Mouse (Mus musculus): ENCODE measurements around the gene Lhx6.

DNA sequence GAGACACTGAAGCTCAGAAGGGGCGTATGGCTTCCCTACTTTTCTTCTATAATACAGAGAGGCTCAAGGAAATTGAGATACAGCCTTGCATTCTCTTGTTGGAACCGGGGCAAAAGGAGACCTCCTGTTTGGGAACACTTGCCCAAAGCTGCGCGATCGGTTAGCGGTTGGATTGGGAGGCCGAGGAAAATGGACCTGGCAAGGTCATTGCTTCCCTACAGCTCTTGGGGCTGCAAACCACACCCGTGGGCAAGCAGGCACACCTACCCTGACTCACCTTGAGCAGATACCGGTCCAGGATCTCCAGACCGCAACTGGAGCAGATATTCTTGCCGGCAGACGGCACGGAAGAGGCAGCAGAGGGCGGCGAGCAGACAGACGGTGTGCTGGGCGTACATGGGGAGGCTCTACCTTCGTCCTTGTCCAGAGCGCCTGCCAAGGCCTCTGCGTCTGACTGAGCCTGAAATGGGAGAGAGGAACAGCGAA is 2.1 kb downstream of the Lhx6 start:
- TF ChIP-seq POLR2A (IDR thresholded peaks at IDR 0.05; ENCODE audit: low read depth, low read length) (no peak), CTCF (IDR thresholded peaks at IDR 0.05; ENCODE audit: extremely low read depth, insufficient read depth, insufficient read length, insufficient replicate concordance) (no peak)

All from spleen, adult 2 months (tissue).